Mouse (Mus musculus): ENCODE results near the gene Hectd2.

The Hectd2 gene

GRCm38 (mm10) chr19:36554046-36554784 is at the start of gene Hectd2:
Gene Hectd2, plus strand, starts transcription at chr19:36554639.
- DNase-seq, result peak; percentile 77

- DNase-seq, result no peak
These were observed 49.7 kb upstream of the Hectd2 start for GRCm38 (mm10) chr19:36504716-36505115.

- no peak for DNase-seq
These were observed 43.1 kb upstream of the Hectd2 start for GRCm38 (mm10) chr19:36511305-36511704.

GRCm38 (mm10) chr19:36518461-36518860 is 36.0 kb upstream of the Hectd2 start:
- DNase-seq, result no peak

GRCm38 (mm10) chr19:36521568-36521967 is 32.9 kb upstream of the Hectd2 start:
- no peak for DNase-seq

GRCm38 (mm10) chr19:36522558-36523195 is 31.8 kb upstream of the Hectd2 start:
- DNase-seq, result peak; percentile 33

GRCm38 (mm10) chr19:36525071-36525470 is 29.4 kb upstream of the Hectd2 start:
- no peak for DNase-seq

- peak; percentile 88 for DNase-seq
These were observed 21.4 kb upstream of the Hectd2 start for GRCm38 (mm10) chr19:36533082-36533481.

GRCm38 (mm10) chr19:36534011-36534765 is 20.3 kb upstream of the Hectd2 start:
- peak; percentile 56 for DNase-seq

- no peak for DNase-seq
These were observed 19.7 kb upstream of the Hectd2 start for GRCm38 (mm10) chr19:36534766-36535140.

GRCm38 (mm10) chr19:36535186-36535585 is 19.3 kb upstream of the Hectd2 start:
- no peak for DNase-seq

GRCm38 (mm10) chr19:36535878-36536277 is 18.6 kb upstream of the Hectd2 start:
- no peak for DNase-seq

GRCm38 (mm10) chr19:36536929-36537328 is 17.5 kb upstream of the Hectd2 start:
- DNase-seq, result no peak

GRCm38 (mm10) chr19:36538528-36538927 is 15.9 kb upstream of the Hectd2 start:
- peak; percentile 55 for DNase-seq

GRCm38 (mm10) chr19:36539311-36539710 is 15.1 kb upstream of the Hectd2 start:
- no peak for DNase-seq

GRCm38 (mm10) chr19:36540012-36540606 is 14.3 kb upstream of the Hectd2 start:
- DNase-seq, result no peak

GRCm38 (mm10) chr19:36540776-36541175 is 13.7 kb upstream of the Hectd2 start:
- no peak for DNase-seq

- DNase-seq, result no peak
These were observed 836 bp upstream of the Hectd2 start for GRCm38 (mm10) chr19:36553561-36554045.

GRCm38 (mm10) chr19:36554785-36555595 is 551 bp downstream of the Hectd2 start:
- no peak for DNase-seq

- no peak for DNase-seq
These were observed 4.9 kb downstream of the Hectd2 start for GRCm38 (mm10) chr19:36559331-36559730.

- peak; percentile 60 for DNase-seq
These were observed 5.7 kb downstream of the Hectd2 start for GRCm38 (mm10) chr19:36560160-36560559.

- no peak for DNase-seq
These were observed 6.7 kb downstream of the Hectd2 start for GRCm38 (mm10) chr19:36561171-36561570.

All from thymus, postnatal 4 days (tissue).